Mouse (Mus musculus) hindbrain, embryonic 15.5 days (tissue): ENCODE results near the gene Cd247. TPM values are rescaled to one million over a fixed set of nuclear protein-coding genes. Genes with fewer than 3 reads are reported as not detected.

Experiments used
- ATAC-seq: fragments of 200-750 bp; cut with Nextera tagmentation; 2 replicates; pipeline ENCODE4 v1.8.0; 2017; ENCODE audit warnings: low read depth, moderate number of reproducible peaks, moderate TSS enrichment; ENCODE audit not compliant: low FRiP score
- H3K27ac ChIP-seq: fragments of 300-500 bp; sonication (generic); replicated peaks from 2 replicates; pipeline ENCODE4 v1.5.1; 2015; ENCODE audit warnings: mild to moderate bottlenecking, inconsistent platforms
- H3K27me3 ChIP-seq: fragments of 300-500 bp; sonication (generic); 2 replicates; pipeline ENCODE4 v1.6.1; 2015; ENCODE audit warnings: control low read depth, inconsistent platforms
- H3K36me3 ChIP-seq: fragments of 300-500 bp; sonication (generic); 2 replicates; pipeline ENCODE4 v1.6.1; 2015; ENCODE audit warnings: control low read depth, inconsistent platforms
- H3K4me1 ChIP-seq: fragments of 300-500 bp; sonication (generic); replicated peaks from 2 replicates; pipeline ENCODE4 v1.6.1; 2015; ENCODE audit warnings: control low read depth, inconsistent platforms
- H3K4me2 ChIP-seq: fragments of 300-500 bp; sonication (generic); 2 replicates; pipeline ENCODE4 v1.6.1; 2015; ENCODE audit warnings: moderate library complexity, mild to moderate bottlenecking, inconsistent platforms
- H3K4me3 ChIP-seq: fragments of 300-500 bp; sonication (generic); 2 replicates; pipeline ENCODE4 v1.5.1; 2015; ENCODE audit warnings: mild to moderate bottlenecking, inconsistent platforms
- H3K9ac ChIP-seq: fragments of 300-500 bp; sonication (generic); 2 replicates; pipeline ENCODE4 v1.6.1; 2015; ENCODE audit warnings: inconsistent platforms
- H3K9me3 ChIP-seq: fragments of 300-500 bp; sonication (generic); 2 replicates; pipeline ENCODE4 v1.6.1; 2016; ENCODE audit warnings: control low read depth, inconsistent platforms
- WGBS: fragments of 180-500 bp; shearing (Covaris S2); methylation state at CpG from one replicate; pipeline ENCODE4 v1.1.7; 2015; 5-methylcytosine and 5-hydroxymethylcytosine counted together
- polyA plus RNA-seq: library from polyadenylated mRNA; unstranded; fragments of >200 nt; fragmentation: Nextera tagmentation; extraction: Ambion mirVana; gene quantifications from 2 replicates; pipeline ENCODE4 v1.2.1, GENCODE M21; 2015

Gene Cd247
- polyA plus RNA-seq, 1 experiment from 2014 or later = 0.51 TPM

DNA sequence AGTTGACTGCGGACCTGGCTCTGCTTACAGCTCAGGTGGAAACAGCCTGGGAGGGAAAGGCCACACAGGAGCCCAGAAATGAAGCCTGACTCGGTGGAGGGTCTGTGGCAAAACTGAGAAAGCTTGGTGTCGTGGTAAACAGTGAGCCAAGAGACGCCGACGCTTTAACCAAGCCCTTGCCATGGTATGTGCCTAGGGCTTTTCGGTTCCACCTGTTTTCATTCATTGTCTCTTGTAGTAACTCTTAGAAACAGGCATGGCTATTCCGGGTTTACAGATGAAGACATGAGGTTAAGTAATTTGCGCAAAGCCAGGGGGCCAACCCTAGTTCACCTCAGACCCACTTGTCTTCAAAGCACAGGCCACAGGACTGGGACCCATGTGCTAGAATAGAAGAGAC is 23.9 kb upstream of the Cd247 start:
- no peak for ATAC-seq
- Histone ChIP-seq H3K4me2 (peak overlapping the region; percentile 93), H3K27me3 (peaks cover 16% of the 10 kb centered on the region; the same call in 1 of the 2 replicates), H3K4me3 (peak overlapping the region; percentile 84), H3K27ac (no peak overlapping the region), H3K4me1 (peaks cover 19% of the 10 kb centered on the region), H3K9me3 (no peaks in the 10 kb centered on the region), H3K36me3 (no peaks in the 10 kb centered on the region), H3K9ac (peak overlapping the region; percentile 78)
- WGBS = 56% methylated on average over 9 of the region's 9 CpGs

DNA sequence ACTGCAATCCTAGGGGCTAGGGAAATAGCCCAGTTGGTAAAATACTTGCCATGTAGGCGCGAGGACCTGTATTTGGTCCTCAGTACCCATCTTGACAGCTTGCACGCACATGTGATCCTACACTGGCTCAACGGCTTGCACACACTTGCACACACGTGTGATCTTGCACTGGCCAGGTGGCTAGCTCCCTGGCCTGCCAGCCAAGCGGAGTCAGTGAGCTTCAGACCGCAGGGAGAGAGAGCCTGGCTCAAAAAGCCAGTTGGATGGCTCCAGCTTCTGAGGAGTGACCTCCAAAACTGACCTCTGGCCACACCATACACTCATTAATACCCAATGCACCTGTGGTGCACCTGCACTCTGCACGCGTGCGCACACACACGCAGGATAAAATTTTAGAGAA is 23.4 kb upstream of the Cd247 start:
- Histone ChIP-seq H3K4me1 (peaks cover 19% of the 10 kb centered on the region), H3K9ac (no peak overlapping the region), H3K36me3 (no peaks in the 10 kb centered on the region), H3K27ac (no peak overlapping the region), H3K27me3 (peaks cover 16% of the 10 kb centered on the region; the same call in 1 of the 2 replicates), H3K4me3 (no peak overlapping the region), H3K4me2 (peak overlapping the region; percentile 93; the same call in 1 of the 2 replicates), H3K9me3 (no peaks in the 10 kb centered on the region)
- 86% methylated on average over 11 of the region's 11 CpGs for WGBS
- ATAC-seq = no peak

DNA sequence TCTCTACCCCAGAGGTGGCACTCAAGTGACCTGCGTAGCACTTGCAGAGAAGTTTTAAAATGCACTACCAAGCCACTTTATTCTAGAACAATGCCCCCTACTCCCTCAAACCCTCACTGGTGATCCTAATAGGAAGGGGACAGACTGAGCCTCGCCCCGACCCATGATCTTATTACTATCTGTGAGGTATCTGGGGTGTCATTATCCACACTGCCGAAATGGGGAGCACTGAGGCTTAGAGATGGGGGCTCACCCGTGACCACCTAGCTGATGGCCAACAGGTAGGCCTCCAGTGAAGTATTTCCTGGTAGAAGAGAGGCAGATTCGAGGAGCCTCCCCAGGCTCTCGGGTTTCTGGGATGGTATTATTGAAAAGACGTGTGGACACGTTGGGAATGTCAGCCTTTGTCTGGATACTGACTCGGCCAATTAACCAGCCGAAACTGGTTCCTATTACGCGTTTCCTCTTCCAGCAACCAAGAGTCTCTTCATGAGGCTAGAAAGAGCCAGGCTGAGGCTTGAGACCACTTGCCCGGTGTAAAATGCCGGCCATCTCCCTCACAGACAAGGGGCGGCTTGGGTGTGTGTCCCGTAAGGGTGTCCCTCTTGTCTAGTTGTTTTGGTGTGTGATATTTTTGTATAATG is 22.7 kb upstream of the Cd247 start:
- H3K9ac ChIP-seq = no peak overlapping the region
- no peaks in the 10 kb centered on the region for H3K36me3 ChIP-seq
- H3K9me3 ChIP-seq = no peaks in the 10 kb centered on the region
- peaks cover 19% of the 10 kb centered on the region for H3K4me1 ChIP-seq
- WGBS = 86% methylated on average over 17 of the region's 17 CpGs
- no peak for ATAC-seq
- H3K27ac ChIP-seq = no peak overlapping the region
- H3K4me3 ChIP-seq = no peak overlapping the region
- peaks cover 16% of the 10 kb centered on the region; the same call in 1 of the 2 replicates for H3K27me3 ChIP-seq
- no peak overlapping the region for H3K4me2 ChIP-seq

DNA sequence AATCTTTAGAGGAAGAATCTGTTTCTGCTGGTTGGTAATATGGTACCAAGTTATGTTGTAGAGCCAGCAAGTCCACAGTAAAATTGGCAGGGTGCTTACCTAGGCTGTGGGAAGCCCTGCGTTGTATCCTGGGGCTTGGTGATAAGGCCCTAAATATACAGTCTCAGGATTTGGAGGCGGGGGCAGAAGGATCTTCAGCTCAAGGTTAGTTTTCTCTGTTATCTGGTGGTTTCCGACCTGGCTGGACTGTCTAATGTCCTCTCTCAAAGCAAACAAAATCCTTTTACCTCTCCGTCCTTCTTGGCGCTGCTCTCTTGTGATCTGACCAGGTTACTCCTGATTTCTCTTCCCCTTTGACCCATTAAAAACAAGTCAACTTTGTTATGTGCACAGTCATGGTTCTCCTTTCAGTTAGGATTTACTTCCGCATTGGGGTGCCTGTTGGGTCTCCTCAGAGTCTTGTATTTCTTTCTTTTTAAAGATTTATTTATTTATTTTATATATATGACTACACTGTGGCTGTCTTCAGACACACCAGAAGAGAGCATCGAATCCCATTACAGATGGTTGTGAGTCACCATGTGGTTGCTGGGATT is 22.1 kb upstream of the Cd247 start:
- Histone ChIP-seq H3K9ac (no peak overlapping the region), H3K27ac (no peak overlapping the region), H3K4me3 (no peak overlapping the region), H3K9me3 (no peaks in the 10 kb centered on the region), H3K27me3 (peaks cover 16% of the 10 kb centered on the region; the same call in 1 of the 2 replicates), H3K36me3 (no peaks in the 10 kb centered on the region), H3K4me2 (no peak overlapping the region), H3K4me1 (peaks cover 20% of the 10 kb centered on the region)
- no peak for ATAC-seq
- 91% methylated on average over 7 of the region's 7 CpGs for WGBS

DNA sequence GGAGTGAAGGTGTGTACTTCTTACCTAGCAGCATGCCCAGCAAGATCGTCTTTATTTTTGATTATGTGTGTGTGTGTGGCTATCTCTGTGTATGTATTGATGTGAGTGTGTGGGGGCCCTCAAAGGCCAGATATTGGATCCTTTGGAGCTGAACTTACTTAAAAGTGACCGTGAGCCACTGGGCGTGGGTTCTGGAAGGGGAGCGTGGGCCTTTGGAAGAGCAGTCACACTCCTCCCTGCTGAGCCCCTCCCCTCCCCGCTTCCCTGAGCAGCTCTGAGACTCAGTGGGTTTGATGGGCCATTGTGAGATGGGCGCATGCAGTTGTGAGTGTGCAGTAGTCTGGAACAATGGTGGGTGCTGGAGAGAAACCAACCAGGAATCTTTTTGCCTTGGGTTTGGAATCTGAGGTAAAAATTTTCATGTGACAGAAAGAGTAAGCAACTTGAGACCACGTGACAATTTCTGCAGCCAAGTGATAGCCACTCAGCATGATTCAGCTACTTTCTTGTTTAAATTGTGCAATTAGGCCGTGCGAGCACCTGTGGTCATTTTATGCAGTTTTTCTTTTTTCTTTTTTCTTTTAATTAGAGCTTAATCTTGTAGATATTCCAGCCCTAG is 19.5 kb upstream of the Cd247 start:
- Histone ChIP-seq H3K27me3 (peaks cover 20% of the 10 kb centered on the region), H3K36me3 (no peaks in the 10 kb centered on the region), H3K4me3 (no peak overlapping the region), H3K9ac (no peak overlapping the region), H3K9me3 (no peaks in the 10 kb centered on the region), H3K4me1 (peaks cover 17% of the 10 kb centered on the region), H3K4me2 (no peak overlapping the region), H3K27ac (no peak overlapping the region)
- no peak for ATAC-seq
- WGBS = 80% methylated on average over 9 of the region's 9 CpGs

DNA sequence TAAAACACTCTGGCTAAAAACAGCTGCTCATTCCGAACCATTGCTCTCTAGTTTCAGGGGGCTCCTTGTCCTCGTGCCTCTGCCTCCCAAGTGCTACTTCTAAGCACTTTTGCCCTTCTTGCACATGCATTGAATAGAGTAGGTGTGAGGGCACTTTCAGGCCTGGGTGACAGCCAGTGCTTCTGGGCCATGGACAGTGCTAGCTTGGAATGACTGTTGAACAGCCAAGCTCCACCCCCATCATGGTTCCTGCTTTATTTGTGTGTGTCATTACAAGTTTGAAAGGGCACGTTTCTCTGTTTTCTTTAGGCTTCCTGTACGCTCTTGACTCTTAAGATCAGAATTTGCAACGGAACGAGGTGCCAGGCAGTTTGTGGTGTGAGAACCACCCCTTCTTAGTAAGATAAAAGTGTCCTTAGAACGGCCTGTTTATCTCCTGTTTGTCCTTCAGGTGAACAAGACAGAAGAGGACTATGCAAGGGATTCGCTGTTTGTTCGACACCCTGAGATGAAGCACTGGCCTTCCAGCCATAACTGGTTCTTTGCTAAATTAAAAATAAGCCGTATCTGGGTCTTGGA is 18.2 kb upstream of the Cd247 start:
- no peak overlapping the region for H3K27ac ChIP-seq
- H3K4me3 ChIP-seq = no peak overlapping the region
- no peak overlapping the region for H3K4me2 ChIP-seq
- H3K9me3 ChIP-seq = no peaks in the 10 kb centered on the region
- peaks cover 13% of the 10 kb centered on the region for H3K27me3 ChIP-seq
- ATAC-seq = no peak
- 0 out of 2 replicates have a peak, but pooled peaks cover 5% of the 10 kb centered on the region for H3K4me1 ChIP-seq
- no peak overlapping the region for H3K9ac ChIP-seq
- H3K36me3 ChIP-seq = no peaks in the 10 kb centered on the region
- 88% methylated on average over 10 of the region's 10 CpGs for WGBS

DNA sequence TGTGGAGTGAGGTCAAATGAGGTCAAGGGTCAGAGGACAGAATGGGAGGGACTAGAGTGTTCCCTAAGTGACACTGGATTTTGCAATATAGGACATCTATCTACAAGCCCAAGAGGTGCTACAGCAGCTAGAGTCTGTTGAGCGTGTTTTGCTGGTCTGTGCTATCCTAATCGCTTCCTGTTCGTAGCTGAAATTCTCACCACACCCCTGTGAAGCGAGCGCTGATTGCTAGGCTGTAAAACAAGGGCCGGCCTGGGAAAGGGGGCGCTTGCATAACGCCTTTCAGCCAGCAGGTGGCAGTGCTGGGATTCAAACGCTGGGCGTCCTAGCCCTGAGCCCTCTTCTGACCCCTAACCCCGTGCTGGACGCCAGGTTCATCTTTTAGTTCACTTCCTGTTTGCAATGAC is 17.0 kb upstream of the Cd247 start:
- Histone ChIP-seq H3K27me3 (peaks cover 5% of the 10 kb centered on the region), H3K36me3 (no peaks in the 10 kb centered on the region), H3K4me2 (peak overlapping the region; percentile 33), H3K9me3 (no peaks in the 10 kb centered on the region), H3K27ac (no peak overlapping the region), H3K4me3 (no peak overlapping the region), H3K9ac (no peak overlapping the region), H3K4me1 (0 out of 2 replicates have a peak, but pooled peaks cover 5% of the 10 kb centered on the region)
- ATAC-seq = 0 out of 2 replicates have a peak, but pooled peaks have one; percentile 52
- WGBS = 2% methylated on average over 12 of the region's 12 CpGs

DNA sequence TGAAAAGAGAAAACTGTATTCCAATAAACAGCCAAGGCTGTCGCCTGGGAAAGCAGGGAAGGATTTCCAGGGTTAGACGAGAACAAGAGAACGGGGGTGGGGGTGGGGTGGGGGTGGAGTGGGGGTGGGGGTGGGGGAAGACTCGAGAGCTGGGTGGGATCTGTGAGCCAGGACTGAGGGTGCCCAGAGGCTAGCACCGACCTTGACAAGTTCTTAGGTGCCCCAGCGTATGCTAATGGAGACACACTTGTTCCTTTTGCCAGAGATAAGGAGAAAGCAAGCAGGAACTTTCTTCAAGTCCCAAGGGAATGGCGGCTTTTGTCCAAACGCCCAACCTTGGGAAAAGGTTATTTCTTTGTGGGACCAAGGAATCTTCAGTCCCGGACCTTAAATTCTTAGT is 16.5 kb upstream of the Cd247 start:
- Histone ChIP-seq H3K27me3 (peaks cover 9% of the 10 kb centered on the region), H3K9ac (no peak overlapping the region), H3K4me2 (peak overlapping the region; percentile 33; the same call in 1 of the 2 replicates), H3K9me3 (no peaks in the 10 kb centered on the region), H3K27ac (no peak overlapping the region), H3K4me3 (no peak overlapping the region), H3K36me3 (no peaks in the 10 kb centered on the region), H3K4me1 (0 out of 2 replicates have a peak, but pooled peaks cover 5% of the 10 kb centered on the region)
- WGBS = 55% methylated on average over 9 of the region's 9 CpGs
- no peak for ATAC-seq

DNA sequence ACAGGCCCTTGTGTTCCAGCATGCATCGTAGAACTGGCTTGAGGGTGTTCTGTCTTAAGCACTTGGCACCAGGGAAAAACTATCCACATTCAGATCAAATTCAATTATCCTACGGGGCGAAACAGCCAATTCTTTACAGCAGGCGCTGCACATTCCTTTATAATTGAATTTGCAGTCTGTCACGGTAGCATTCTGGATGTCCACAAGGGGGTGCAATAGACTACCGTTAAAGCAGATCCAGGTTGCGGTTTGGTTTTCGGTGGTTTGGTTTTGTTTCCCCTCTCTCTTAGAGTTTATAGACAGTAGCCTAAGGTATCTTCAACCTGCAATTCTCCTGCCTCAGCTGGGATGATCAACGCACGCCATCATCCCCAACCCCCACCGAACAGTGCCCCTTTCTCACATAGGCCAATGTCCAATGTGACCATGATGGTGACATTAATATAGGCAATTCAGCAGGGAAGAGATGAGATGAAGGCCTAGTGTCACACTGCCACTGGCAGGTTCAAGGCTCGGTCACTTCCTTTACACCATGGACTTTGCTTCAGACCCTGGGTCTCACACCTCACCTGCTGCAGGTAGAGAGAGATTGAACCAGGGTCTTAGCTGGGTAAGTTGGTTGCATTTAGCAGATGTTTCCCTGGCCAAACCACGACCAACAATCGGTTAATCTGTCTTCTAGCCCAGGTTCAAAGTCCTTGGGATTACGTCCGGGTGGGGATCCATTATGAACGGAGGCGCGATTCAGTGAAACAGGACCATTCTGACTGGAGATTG is 12.8 kb upstream of the Cd247 start:
- H3K4me1 ChIP-seq = peaks cover 13% of the 10 kb centered on the region
- H3K36me3 ChIP-seq = no peaks in the 10 kb centered on the region
- ATAC-seq = no peak
- H3K9ac ChIP-seq = no peak overlapping the region
- H3K4me2 ChIP-seq = no peak overlapping the region
- H3K9me3 ChIP-seq = no peaks in the 10 kb centered on the region
- H3K4me3 ChIP-seq = no peak overlapping the region
- no peak overlapping the region for H3K27ac ChIP-seq
- WGBS = 46% methylated on average over 19 of the region's 19 CpGs
- H3K27me3 ChIP-seq = peaks cover 30% of the 10 kb centered on the region

DNA sequence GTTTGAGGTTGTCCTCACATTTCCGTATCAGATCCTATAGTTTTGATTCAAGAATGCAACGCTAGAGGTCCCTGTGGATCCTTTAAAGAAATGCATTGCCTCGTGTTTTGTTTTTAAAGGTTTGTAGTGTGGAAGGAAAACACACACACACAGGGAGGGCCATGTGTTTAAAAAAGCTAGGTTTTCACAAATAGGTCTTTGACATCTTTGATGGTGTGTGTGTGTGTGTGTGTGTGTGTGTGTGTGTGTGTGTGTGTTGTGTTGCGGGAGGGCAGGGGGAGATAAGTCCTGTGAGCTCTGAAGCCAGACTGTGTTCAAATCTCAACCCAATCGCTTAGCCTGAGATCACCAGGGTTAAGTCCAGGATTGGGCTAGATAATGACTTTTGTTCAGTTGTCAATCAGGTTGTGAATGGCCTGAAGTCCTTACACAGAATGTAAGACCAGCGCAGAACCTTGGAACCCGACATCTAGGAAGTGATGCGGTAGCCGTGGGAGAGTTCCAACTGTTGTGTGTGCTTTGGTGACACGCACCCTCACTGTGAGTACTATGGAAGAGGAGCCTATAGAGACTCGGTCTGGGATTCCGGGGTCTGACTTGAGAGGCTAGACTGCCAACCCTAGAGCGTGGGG is 8.4 kb upstream of the Cd247 start:
- Histone ChIP-seq H3K4me1 (peaks cover 11% of the 10 kb centered on the region), H3K4me2 (peak overlapping the region; percentile 57), H3K27ac (no peak overlapping the region), H3K9me3 (no peaks in the 10 kb centered on the region), H3K9ac (no peak overlapping the region), H3K27me3 (peaks cover 44% of the 10 kb centered on the region), H3K36me3 (no peaks in the 10 kb centered on the region), H3K4me3 (peak overlapping the region; percentile 31)
- peak; percentile 68; the same call in 1 of the 2 replicates for ATAC-seq
- WGBS = 4% methylated on average over 13 of the region's 13 CpGs

DNA sequence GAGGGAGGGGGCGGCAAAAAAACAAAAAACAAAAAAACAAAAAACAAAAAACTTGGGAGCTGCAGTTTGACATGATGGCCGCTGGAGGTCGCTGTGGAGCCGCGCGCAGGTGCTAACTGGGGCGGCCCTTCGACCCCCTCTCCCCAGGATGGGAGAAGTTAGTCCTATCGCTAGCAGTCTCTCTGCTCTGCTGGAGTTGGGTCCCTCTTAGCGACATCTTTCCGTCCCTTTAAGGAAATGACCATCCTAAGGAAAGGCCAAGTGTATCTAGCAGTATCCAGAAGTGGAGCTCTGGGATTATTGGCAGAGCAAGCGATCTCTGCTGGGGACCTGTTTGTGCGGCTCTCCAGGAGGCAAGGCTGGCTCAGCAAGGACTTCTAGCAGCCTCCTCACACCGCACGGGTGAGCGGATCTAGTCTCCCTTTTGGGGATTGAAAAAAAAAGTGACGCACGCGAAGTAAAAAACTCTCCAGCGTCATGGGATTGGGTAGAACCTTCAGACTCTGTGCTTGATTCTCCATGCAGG is 7.8 kb upstream of the Cd247 start:
- peak; percentile 39; the same call in 1 of the 2 replicates for ATAC-seq
- WGBS = 3% methylated on average over 20 of the region's 20 CpGs
- no peaks in the 10 kb centered on the region for H3K36me3 ChIP-seq
- H3K9ac ChIP-seq = 0 out of 2 replicates have a peak overlapping the region, but pooled peaks have one; percentile 19
- H3K9me3 ChIP-seq = no peaks in the 10 kb centered on the region
- H3K4me1 ChIP-seq = peaks cover 11% of the 10 kb centered on the region
- peak overlapping the region; percentile 57 for H3K4me2 ChIP-seq
- H3K4me3 ChIP-seq = peak overlapping the region; percentile 31
- peaks cover 46% of the 10 kb centered on the region for H3K27me3 ChIP-seq
- no peak overlapping the region for H3K27ac ChIP-seq
